Comparison of ENCODE assay signal across 17 mouse cellular contexts in genomic region chr5:137837110-137837509, GRCm38 (mm10). TPM values are rescaled to one million over a fixed set of nuclear protein-coding genes. Genes with fewer than 3 reads are reported as not detected.
"Had no signal": no experiment of that assay in that cellular context is flagged by ENCODE, and none has a peak within 500 bp of the region (broad histone marks: within the 10 kb centered on the region; RNA-seq: fewer than 3 reads in every experiment).

No protein-coding gene starts in this region.

RNA-seq across cellular contexts. Expression of gene Pilrb1, which starts 20.8 kb away (rescaled TPM):
- total RNA-seq: gastrocnemius, postnatal 14 days; gastrocnemius, postnatal 36 days; layer of hippocampus, adult 2 months; layer of hippocampus, postnatal 10 days; layer of hippocampus, postnatal 25 days; left cerebral cortex, adult 2 months; left cerebral cortex, postnatal 14 days; left cerebral cortex, postnatal 36 days had no signal
- polyA plus RNA-seq: hindbrain, embryonic 10.5 days; hindbrain, embryonic 12.5 days; hindbrain, embryonic 14.5 days; hindbrain, embryonic 16.5 days; limb, embryonic 10.5 days; limb, embryonic 12.5 days had no signal

RNA-seq across cellular contexts. Expression of gene Pilrb2, which starts 34.5 kb away (rescaled TPM):
- total RNA-seq: gastrocnemius, adult 18-20 months; gastrocnemius, adult 8-10 months; layer of hippocampus, adult 2 months; layer of hippocampus, postnatal 10 days; layer of hippocampus, postnatal 25 days; left cerebral cortex, adult 2 months; left cerebral cortex, postnatal 14 days; left cerebral cortex, postnatal 36 days had no signal
- polyA plus RNA-seq: hindbrain, embryonic 12.5 days; hindbrain, embryonic 14.5 days; hindbrain, embryonic 16.5 days; inflammation-experienced regulatory T-cells, adult 6 months; limb, embryonic 10.5 days; limb, embryonic 12.5 days had no signal
